Mouse (Mus musculus) bone marrow, adult 2 months (tissue): ENCODE results near the gene Tmem104. TPM values are rescaled to one million over a fixed set of nuclear protein-coding genes. Genes with fewer than 3 reads are reported as not detected.
A peak's percentile ranks its signal among the peaks of the same experiment; 100 is the strongest.

Source experiments
- H3K27ac ChIP-seq: fragments of 200-500 bp; 2 replicates; pipeline ENCODE4 v1.5.1; 2012; ENCODE audit warnings: low read depth, mild to moderate bottlenecking, control low read depth, inconsistent platforms, low read length; ENCODE audit not compliant: control insufficient read depth, poor library complexity, insufficient read depth
- H3K4me1 ChIP-seq: fragments of 200-500 bp; 2 replicates; pipeline ENCODE4 v1.6.1; 2011; ENCODE audit warnings: low read length; ENCODE audit not compliant: control insufficient read depth, insufficient read depth
- H3K4me3 ChIP-seq: fragments of 200-500 bp; replicated peaks from 2 replicates; pipeline ENCODE3; 2011; ENCODE audit warnings: mild to moderate bottlenecking, low read depth, low read length, control low read depth; ENCODE audit not compliant: control insufficient read depth
- CTCF ChIP-seq: fragments of 200-500 bp; IDR thresholded peaks from 2 replicates; pipeline ENCODE4 v1.5.1; 2011; ENCODE audit warnings: low read length, control low read depth; ENCODE audit not compliant: control insufficient read depth, insufficient read depth
- POLR2A ChIP-seq: fragments of 200-500 bp; IDR thresholded peaks from 2 replicates; pipeline ENCODE4 v1.6.1; 2011; ENCODE audit warnings: low read depth, mild to moderate bottlenecking, control low read depth, low read length, borderline replicate concordance; ENCODE audit not compliant: control insufficient read depth
- WGBS: fragments of 180-500 bp; shearing (Covaris S2); methylation state at CpG from one replicate; pipeline ENCODE4 v1.1.7; 2018; 5-methylcytosine and 5-hydroxymethylcytosine counted together
- polyA plus RNA-seq: library from polyadenylated mRNA; stranded (reverse); fragments of >200 nt; gene quantifications from 2 replicates; pipeline ENCODE4 v1.2.4, GENCODE M21; 2011; ENCODE audit warnings: low replicate concordance; ENCODE audit not compliant: missing spikeins, insufficient read depth, insufficient read length

The Tmem104 gene
- polyA plus RNA-seq, 1 experiment, result 5.8 TPM

DNA sequence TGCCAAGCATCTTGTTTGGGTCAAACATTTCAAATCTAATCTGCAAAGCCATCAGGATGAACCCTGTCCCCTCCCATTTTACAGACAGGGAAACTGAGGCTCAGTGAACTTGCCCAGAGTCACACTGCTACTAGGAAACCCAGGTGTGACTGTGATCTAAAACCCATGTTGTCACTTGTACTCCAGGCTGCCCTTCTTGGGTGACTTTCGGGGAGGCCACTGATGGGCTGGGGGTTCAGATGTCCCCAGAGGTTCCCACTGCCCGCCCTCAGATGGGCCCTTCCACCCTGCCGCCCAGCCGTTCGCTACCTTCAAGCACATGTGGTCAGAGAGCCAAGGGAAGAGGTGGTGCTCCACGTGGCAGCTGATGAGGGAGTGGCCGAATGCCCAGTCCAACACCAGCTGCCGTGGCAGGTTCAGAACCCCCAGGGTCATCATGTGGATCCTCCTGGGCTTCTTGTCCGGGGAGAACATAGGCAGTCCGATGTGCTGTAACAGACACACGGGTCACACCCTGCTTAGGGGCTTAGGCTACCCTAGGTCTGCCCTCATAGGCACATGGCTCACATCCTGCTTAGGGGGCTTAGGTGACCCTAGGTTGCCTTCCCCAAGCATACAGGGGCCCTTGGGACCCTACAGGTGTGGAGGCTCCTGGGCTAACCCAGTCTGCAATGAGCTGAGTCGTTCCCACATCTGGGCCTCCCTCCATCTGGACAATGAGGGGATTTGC lies 96.8 kb downstream of the Tmem104 start:
- no peak overlapping the region for H3K4me3 ChIP-seq
- TF ChIP-seq CTCF, result no peak
- no peak for TF ChIP-seq POLR2A
- H3K4me1 ChIP-seq, result peaks cover 6% of the 10 kb centered on the region; the same call in 1 of the 2 replicates
- 81% methylated on average over 12 of the region's 12 CpGs for WGBS
- H3K27ac ChIP-seq, result no peak overlapping the region

DNA sequence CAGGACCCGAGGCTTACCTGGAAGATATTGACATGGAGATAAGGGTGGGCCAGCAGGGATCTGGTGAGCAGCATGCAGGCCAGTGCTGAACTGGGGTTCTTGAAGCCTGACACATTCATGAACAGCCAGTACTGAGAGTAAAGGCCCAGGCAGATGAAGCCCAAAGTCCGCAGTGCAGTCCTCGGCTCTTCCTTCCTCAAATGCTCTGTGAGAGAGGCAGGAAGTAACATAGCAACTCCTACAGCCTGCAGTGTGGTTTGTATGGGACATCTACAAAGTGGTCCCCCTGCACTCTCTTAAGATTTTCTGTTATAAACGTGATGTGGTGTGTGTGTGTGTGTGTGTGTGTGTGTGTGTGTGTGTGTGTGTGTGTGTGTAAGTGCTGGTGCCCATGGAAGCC lies 98.0 kb downstream of the Tmem104 start:
- WGBS, result 6% methylated on average over 4 of the region's 4 CpGs
- TF ChIP-seq POLR2A, result no peak
- no peak for TF ChIP-seq CTCF
- Histone ChIP-seq H3K4me1 (peaks cover 6% of the 10 kb centered on the region; the same call in 1 of the 2 replicates), H3K27ac (peak overlapping the region; percentile 71), H3K4me3 (peak overlapping the region; percentile 40)

DNA sequence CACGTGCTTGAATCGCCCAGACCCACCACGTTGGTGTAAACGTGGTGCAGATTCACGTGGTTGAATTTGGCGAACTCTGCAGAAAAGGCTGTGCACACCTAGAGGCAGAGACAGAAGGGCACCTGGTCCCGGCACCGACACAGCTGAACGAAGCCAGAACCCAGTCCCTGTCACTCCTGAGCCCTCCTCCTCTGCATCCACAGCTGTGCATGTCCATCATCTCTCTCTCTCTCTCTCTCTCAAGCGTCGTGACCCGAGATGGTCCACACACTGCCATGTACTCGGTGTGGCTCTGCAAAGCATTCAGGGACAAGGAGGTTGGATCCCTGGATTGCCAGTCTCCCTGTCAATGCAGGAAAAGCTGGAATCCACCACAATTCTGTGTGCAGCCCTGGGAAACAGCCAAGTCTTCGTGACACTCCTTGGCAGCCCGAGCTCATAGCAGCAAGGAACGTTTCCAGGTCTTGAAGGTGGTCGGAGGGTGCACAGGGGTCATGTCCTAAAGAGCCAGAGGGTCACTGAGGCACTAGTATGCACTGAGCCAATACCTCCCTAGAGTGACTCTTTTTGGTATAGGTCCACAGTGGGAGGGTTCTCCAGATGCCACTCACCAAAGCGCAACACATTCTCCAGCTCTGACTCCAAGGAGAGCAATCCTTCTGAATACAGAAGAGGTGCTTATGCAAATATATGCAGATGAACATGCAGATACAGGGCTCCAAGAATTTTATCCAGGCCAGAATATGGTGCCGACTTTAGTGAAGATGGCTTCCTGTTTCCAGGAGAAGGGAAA lies 99.1 kb downstream of the Tmem104 start:
- H3K4me1 ChIP-seq, result peaks cover 6% of the 10 kb centered on the region; the same call in 1 of the 2 replicates
- 72% methylated on average over 19 of the region's 19 CpGs for WGBS
- TF ChIP-seq POLR2A, result no peak
- no peak overlapping the region for H3K4me3 ChIP-seq
- H3K27ac ChIP-seq, result no peak overlapping the region

DNA sequence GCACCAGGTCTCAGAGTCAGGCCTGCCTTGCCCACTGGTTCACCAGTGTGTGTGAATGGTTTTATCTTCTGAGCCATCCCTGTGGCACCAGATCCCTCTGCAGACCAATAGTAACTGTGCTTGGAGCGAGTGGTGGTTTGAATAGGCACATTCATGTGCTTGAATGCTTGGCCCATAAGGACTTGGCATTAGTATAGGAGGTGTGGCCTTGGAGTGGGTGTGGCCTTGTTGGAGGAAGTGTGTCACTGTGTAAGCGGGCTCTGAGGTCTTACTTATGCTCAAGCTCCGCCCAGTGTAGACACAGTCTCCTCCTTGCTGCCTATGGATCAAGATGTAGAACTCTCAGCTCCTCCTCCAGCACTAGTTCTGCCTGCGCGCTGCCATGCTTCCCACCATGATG lies 100.1 kb downstream of the Tmem104 start:
- TF ChIP-seq POLR2A (no peak), CTCF (no peak)
- WGBS, result 84% methylated on average over 5 of the region's 5 CpGs
- Histone ChIP-seq H3K27ac (no peak overlapping the region), H3K4me1 (peaks cover 6% of the 10 kb centered on the region; the same call in 1 of the 2 replicates), H3K4me3 (no peak overlapping the region)

DNA sequence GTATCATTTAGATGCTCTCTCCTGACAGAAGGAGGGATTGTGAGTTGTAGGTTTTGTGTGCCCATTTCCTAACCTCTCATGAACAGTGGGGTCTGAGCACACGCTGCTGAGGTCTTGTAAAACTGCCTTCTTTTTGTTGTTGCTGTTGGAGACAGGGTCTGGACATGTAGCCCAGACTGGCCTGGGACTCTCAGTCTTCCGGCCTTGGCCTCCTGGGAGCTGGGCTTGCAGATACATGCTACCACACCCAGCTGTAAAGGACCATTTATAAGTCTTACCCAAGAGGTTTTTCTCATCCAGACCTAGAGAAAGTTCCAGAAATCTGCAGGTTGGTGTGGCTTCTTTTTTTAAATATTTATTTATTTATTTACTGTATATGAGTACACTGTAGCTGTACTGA lies 101.0 kb downstream of the Tmem104 start:
- WGBS, result 83% methylated on average over 2 of the region's 2 CpGs
- no peak overlapping the region for H3K4me3 ChIP-seq
- H3K4me1 ChIP-seq, result peaks cover 6% of the 10 kb centered on the region; the same call in 1 of the 2 replicates
- no peak overlapping the region for H3K27ac ChIP-seq
- TF ChIP-seq POLR2A (no peak), CTCF (no peak)

DNA sequence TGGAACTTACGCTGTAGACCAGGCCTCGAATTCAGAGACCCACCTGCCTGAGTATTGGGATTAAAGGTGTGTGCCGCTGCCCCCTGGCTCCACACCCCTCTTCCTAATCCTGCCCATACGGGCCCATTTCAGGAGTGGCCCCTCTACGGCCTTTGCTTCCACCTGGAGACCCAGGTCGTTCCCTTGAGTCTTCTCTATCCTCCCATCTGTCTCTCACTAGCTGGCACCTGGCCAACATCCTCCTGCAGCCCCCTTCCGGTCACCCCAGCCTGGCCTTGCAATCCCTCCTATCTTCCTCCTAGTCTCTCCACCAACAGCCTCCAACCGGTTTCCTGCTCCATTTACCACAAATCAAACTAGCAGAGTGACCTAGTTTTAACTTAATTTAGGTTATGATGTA lies 102.6 kb downstream of the Tmem104 start:
- Histone ChIP-seq H3K4me1 (peaks cover 3% of the 10 kb centered on the region; the same call in 1 of the 2 replicates), H3K4me3 (no peak overlapping the region), H3K27ac (no peak overlapping the region)
- no peak for TF ChIP-seq POLR2A
- 61% methylated on average over 8 of the region's 8 CpGs for WGBS

DNA sequence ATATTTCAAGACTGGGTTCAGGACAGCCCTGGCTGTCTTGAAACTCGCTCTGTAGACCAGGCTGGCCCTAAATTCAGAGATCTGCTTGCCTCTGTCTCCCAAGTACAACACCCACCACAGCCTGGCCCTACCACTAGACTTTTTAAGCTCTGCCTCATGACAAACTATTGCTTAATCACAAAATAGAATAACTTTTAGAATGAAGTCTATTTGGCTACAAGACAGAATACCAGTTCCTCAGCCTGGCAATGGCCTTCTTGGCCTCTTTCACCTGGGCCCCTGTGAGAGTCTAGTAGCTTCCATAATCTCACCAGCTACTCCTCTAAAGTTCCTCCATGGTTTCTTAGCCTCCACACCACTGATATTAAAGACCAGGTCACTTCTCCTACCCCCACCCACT lies 103.0 kb downstream of the Tmem104 start:
- Histone ChIP-seq H3K4me1 (peaks cover 3% of the 10 kb centered on the region; the same call in 1 of the 2 replicates), H3K27ac (no peak overlapping the region), H3K4me3 (no peak overlapping the region)
- TF ChIP-seq CTCF, result no peak
- TF ChIP-seq POLR2A, result no peak
- WGBS, result 59% methylated on average over 1 of the region's 1 CpGs

DNA sequence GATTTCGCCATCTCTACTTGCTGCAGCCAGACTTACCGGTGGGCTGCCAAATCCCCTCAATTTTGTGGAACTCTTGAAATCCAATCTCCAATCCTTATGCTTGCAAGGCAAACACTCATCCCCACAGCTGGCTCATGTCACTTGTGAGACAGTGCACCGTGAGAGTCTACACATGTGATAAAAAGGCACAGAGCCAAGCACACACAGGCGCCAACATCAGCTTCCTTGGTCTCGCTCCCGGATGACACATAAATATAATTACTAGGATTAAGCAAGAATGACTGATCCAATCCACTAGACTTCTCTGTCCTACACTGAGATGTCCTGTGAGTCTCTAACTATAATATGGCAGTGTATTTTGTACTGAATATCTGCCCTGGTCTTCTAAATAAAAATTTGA lies 103.6 kb downstream of the Tmem104 start:
- peaks cover 3% of the 10 kb centered on the region; the same call in 1 of the 2 replicates for H3K4me1 ChIP-seq
- no peak for TF ChIP-seq POLR2A
- WGBS, result 55% methylated on average over 6 of the region's 6 CpGs
- H3K4me3 ChIP-seq, result no peak overlapping the region
- H3K27ac ChIP-seq, result no peak overlapping the region
